Mouse (Mus musculus): ENCODE data around the gene Cacng1.

DNA sequence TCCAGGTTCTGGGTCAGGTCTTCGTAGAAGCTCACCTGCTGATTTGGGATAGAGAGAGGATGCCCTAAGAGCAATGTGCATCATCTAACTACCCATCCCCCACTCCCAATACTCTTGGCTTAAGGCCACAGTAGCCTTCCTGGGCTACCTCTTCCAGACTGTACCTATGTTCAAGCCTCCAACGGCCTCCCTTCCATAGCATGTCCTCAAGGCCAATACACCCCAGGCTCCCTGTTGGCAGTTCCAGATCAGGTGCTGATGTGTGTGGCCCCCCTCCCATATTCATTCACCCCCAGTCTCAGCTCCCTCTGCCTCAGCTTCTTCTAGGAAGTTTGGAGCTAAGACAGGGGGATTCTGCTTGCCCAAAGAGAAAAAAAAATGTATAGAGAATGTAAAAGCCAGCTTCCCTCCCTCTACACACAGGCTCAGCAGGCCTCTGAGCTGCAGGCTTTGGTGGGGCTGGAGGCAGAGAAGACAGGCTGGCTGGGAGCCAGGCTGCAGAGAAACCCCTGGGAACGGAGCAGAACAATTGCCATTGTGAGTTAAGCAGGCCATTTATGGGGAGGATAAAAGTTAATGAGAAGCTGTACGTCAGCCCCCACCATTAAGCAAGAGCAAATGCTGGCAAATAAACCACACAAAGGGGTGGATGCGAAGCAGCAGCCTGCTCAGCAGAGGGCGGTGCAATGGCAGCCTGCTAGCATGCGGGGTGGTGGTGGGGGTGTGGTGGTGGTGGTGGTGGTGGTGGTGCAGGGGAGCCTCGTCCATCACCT is 46.6 kb upstream of the Cacng1 start:
- TF ChIP-seq CTCF (IDR thresholded peaks at IDR 0.05) = no peak
- no peak for TF ChIP-seq EP300 (IDR thresholded peaks at IDR 0.05)

Measured in lung, postnatal 0 days (tissue).